ENCODE assay signal across 13 mouse cellular contexts in the genomic region with DNA sequence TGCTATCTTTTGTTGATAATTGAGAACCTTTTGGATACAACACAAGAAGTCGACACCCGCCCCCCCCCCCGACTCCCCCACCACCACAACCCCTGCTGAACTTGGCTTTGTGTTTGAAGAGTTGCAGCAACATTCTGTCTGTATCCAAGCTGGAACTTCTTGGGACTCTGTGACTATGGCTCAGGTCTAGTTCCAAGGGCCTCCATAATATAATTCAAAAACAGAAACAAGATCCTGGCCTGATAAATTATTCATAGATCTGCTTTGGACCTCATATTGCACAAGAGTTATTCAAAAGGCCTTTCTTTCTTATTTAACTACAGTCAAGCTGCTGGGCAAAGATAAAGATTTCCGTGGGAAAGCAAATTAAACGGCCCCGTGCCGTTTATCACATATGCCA. TPM values are rescaled to one million over a fixed set of nuclear protein-coding genes. Genes with fewer than 3 reads are reported as not detected.
DNase-seq lines count a peak whose midpoint lies in the region; ATAC-seq and TF ChIP-seq lines count a peak whose summit lies in the region.
"Had no signal": no experiment of that assay in that cellular context is flagged by ENCODE, and none has a peak within 500 bp of the region (broad histone marks: within the 10 kb centered on the region; RNA-seq: fewer than 3 reads in every experiment).

No protein-coding gene starts in this region.

- no peak overlapping the region for H3K27ac ChIP-seq in heart, embryonic 11.5 days (ENCODE audit: low read depth, low read length)
- H3K27ac ChIP-seq in hindbrain, embryonic 15.5 days (replicated peaks): no peak overlapping the region
- H3K27ac ChIP-seq in hindbrain, postnatal 0 days: no peak overlapping the region
- peak overlapping the region; percentile 75 for H3K27ac ChIP-seq in lung, embryonic 16.5 days (ENCODE audit: low read length)
- H3K27ac ChIP-seq in intestine, postnatal 0 days (ENCODE audit: low read depth, low read length): no peak overlapping the region
- no peak overlapping the region for H3K27ac ChIP-seq in forebrain, embryonic 11.5 days (ENCODE audit: low read depth, low read length)

- ATAC-seq in heart, embryonic 11.5 days (replicated peaks; ENCODE audit: insufficient number of reproducible peaks, low FRiP score, low TSS enrichment): no peak
- ATAC-seq in hindbrain, embryonic 15.5 days (ENCODE audit: low FRiP score, low read depth): no peak
- ATAC-seq in hindbrain, postnatal 0 days: no peak
- peak; percentile 64 for ATAC-seq in lung, embryonic 16.5 days (ENCODE audit: low read depth)
- ATAC-seq in intestine, postnatal 0 days: 0 out of 2 replicates have a peak, but pooled peaks have one; percentile 16
- no peak for ATAC-seq in forebrain, embryonic 11.5 days (replicated peaks; ENCODE audit: low FRiP score)
- ATAC-seq: forebrain, embryonic 16.5 days; inflammation-experienced regulatory T-cells, adult 6 months had no signal

- no peak overlapping the region for H3K9ac ChIP-seq in heart, embryonic 11.5 days (ENCODE audit: low read depth, low read length)
- no peak overlapping the region for H3K9ac ChIP-seq in hindbrain, embryonic 15.5 days
- no peak overlapping the region for H3K9ac ChIP-seq in hindbrain, postnatal 0 days (replicated peaks; ENCODE audit: low read length)
- H3K9ac ChIP-seq in lung, embryonic 16.5 days (ENCODE audit: low read length): no peak overlapping the region
- no peak overlapping the region for H3K9ac ChIP-seq in intestine, postnatal 0 days (ENCODE audit: low read depth, low read length)
- no peak overlapping the region for H3K9ac ChIP-seq in forebrain, embryonic 11.5 days (ENCODE audit: low read length)

- H3K4me2 ChIP-seq in heart, embryonic 11.5 days: peak overlapping the region; percentile 47
- peak overlapping the region; percentile 5; the same call in 1 of the 2 replicates for H3K4me2 ChIP-seq in hindbrain, embryonic 15.5 days
- no peak overlapping the region for H3K4me2 ChIP-seq in hindbrain, postnatal 0 days (ENCODE audit: low read depth, low read length)
- H3K4me2 ChIP-seq in lung, embryonic 16.5 days (ENCODE audit: low read depth, low read length): no peak overlapping the region
- H3K4me2 ChIP-seq in intestine, postnatal 0 days (replicated peaks; ENCODE audit: low read depth): no peak overlapping the region
- H3K4me2 ChIP-seq in forebrain, embryonic 11.5 days (ENCODE audit: low read depth, low read length, severe bottlenecking): no peak overlapping the region

- no peak overlapping the region for H3K4me3 ChIP-seq in heart, embryonic 11.5 days (ENCODE audit: low read depth, low read length)
- H3K4me3 ChIP-seq in hindbrain, embryonic 15.5 days: no peak overlapping the region
- H3K4me3 ChIP-seq in hindbrain, postnatal 0 days (ENCODE audit: low read length): no peak overlapping the region
- H3K4me3 ChIP-seq in lung, embryonic 16.5 days (ENCODE audit: low read length): no peak overlapping the region
- H3K4me3 ChIP-seq in intestine, postnatal 0 days (ENCODE audit: low read depth, low read length): no peak overlapping the region
- H3K4me3 ChIP-seq in forebrain, embryonic 11.5 days (ENCODE audit: low read depth, low read length): no peak overlapping the region

- H3K27me3 ChIP-seq in heart, embryonic 11.5 days (ENCODE audit: control insufficient read depth, insufficient read depth, low read length): no peaks in the 10 kb centered on the region
- no peaks in the 10 kb centered on the region for H3K27me3 ChIP-seq in hindbrain, embryonic 15.5 days
- no peaks in the 10 kb centered on the region for H3K27me3 ChIP-seq in hindbrain, postnatal 0 days (ENCODE audit: insufficient read depth, low read length)
- H3K27me3 ChIP-seq in lung, embryonic 16.5 days (ENCODE audit: control insufficient read depth, insufficient read depth, low read depth, low read length): no peaks in the 10 kb centered on the region
- no peaks in the 10 kb centered on the region for H3K27me3 ChIP-seq in intestine, postnatal 0 days (replicated peaks; ENCODE audit: control insufficient read depth, insufficient read depth, low read length)
- H3K27me3 ChIP-seq in forebrain, embryonic 11.5 days (ENCODE audit: control insufficient read depth, insufficient read depth, low read length): no peaks in the 10 kb centered on the region

- no peaks in the 10 kb centered on the region for H3K9me3 ChIP-seq in heart, embryonic 11.5 days (replicated peaks; ENCODE audit: control insufficient read depth, low read length)
- H3K9me3 ChIP-seq in hindbrain, embryonic 15.5 days: no peaks in the 10 kb centered on the region
- H3K9me3 ChIP-seq in hindbrain, postnatal 0 days (ENCODE audit: low read length): peaks cover 4% of the 10 kb centered on the region; the same call in 1 of the 2 replicates
- no peaks in the 10 kb centered on the region for H3K9me3 ChIP-seq in lung, embryonic 16.5 days (ENCODE audit: control insufficient read depth, low read length)
- H3K9me3 ChIP-seq in intestine, postnatal 0 days (ENCODE audit: control insufficient read depth): no peaks in the 10 kb centered on the region
- no peaks in the 10 kb centered on the region for H3K9me3 ChIP-seq in forebrain, embryonic 11.5 days (ENCODE audit: control insufficient read depth, low read length)

- TF ChIP-seq CTCF in hindbrain, postnatal 0 days (IDR thresholded peaks at IDR 0.05; ENCODE audit: low read depth): no peak
- no peak for TF ChIP-seq CTCF in intestine, postnatal 0 days (IDR thresholded peaks at IDR 0.05; ENCODE audit: low read depth)

- H3K36me3 ChIP-seq in heart, embryonic 11.5 days (ENCODE audit: control insufficient read depth, insufficient read depth, low read length): no peaks in the 10 kb centered on the region
- H3K36me3 ChIP-seq in hindbrain, embryonic 15.5 days: no peaks in the 10 kb centered on the region
- H3K36me3 ChIP-seq in hindbrain, postnatal 0 days (ENCODE audit: insufficient read depth, low read length): no peaks in the 10 kb centered on the region
- no peaks in the 10 kb centered on the region for H3K36me3 ChIP-seq in lung, embryonic 16.5 days (ENCODE audit: control insufficient read depth, insufficient read depth, low read length)
- H3K36me3 ChIP-seq in intestine, postnatal 0 days (ENCODE audit: control insufficient read depth, insufficient read depth): no peaks in the 10 kb centered on the region
- no peaks in the 10 kb centered on the region for H3K36me3 ChIP-seq in forebrain, embryonic 11.5 days (ENCODE audit: control insufficient read depth, insufficient read depth, low read length)

- peaks cover 13% of the 10 kb centered on the region for H3K4me1 ChIP-seq in heart, embryonic 11.5 days (ENCODE audit: control insufficient read depth, insufficient read depth, low read length)
- peaks cover 7% of the 10 kb centered on the region; the same call in 1 of the 2 replicates for H3K4me1 ChIP-seq in hindbrain, embryonic 15.5 days (replicated peaks)
- H3K4me1 ChIP-seq in hindbrain, postnatal 0 days (ENCODE audit: insufficient read depth, low read length): no peaks in the 10 kb centered on the region
- peaks cover 8% of the 10 kb centered on the region; the same call in 1 of the 2 replicates for H3K4me1 ChIP-seq in lung, embryonic 16.5 days (replicated peaks; ENCODE audit: control insufficient read depth, insufficient read depth, low read length)
- no peaks in the 10 kb centered on the region for H3K4me1 ChIP-seq in intestine, postnatal 0 days (replicated peaks; ENCODE audit: control insufficient read depth, insufficient read depth, low read length)
- no peaks in the 10 kb centered on the region for H3K4me1 ChIP-seq in forebrain, embryonic 11.5 days (replicated peaks; ENCODE audit: control insufficient read depth, insufficient read depth, low read length)

- no peak for DNase-seq in heart, postnatal 36 days
- no peak for DNase-seq in hindbrain, postnatal 0 days (ENCODE audit: low spot score)
- no peak for DNase-seq in lung, postnatal 36 days
- no peak for DNase-seq in forebrain, embryonic 11.5 days (ENCODE audit: low spot score)
- DNase-seq: B cell, adult 2 months; cerebellum, adult 2 months had no signal

- intact Hi-C loops in heart, postnatal 36 days (cut with DNase I): no loop called here

- WGBS in heart, embryonic 11.5 days (ENCODE audit: insufficient replicate concordance): 50% methylated on average over 7 of the region's 7 CpGs
- WGBS in hindbrain, embryonic 15.5 days: 32% methylated on average over 7 of the region's 7 CpGs
- WGBS in hindbrain, postnatal 0 days: 23% methylated on average over 7 of the region's 7 CpGs
- 46% methylated on average over 7 of the region's 7 CpGs for WGBS in lung, embryonic 16.5 days
- WGBS in intestine, postnatal 0 days: 42% methylated on average over 7 of the region's 7 CpGs
- WGBS in forebrain, embryonic 11.5 days: 80% methylated on average over 7 of the region's 7 CpGs

RNA-seq across cellular contexts. Expression of gene Bicc1, which starts 33.8 kb away (rescaled TPM):
- polyA plus RNA-seq in heart, embryonic 11.5 days (2014; fragmentation: Nextera tagmentation; extraction: Ambion mirVana): 14.1 and 14.8 TPM in 2 replicates
- 10 to 100 TPM; 16.4 to 22.2 TPM for total RNA-seq in heart, postnatal 36 days (2021)
- 6.5 and 6.6 TPM in 2 replicates for polyA plus RNA-seq in hindbrain, embryonic 15.5 days (2015; fragmentation: Nextera tagmentation; extraction: Ambion mirVana)
- 2.9 and 5.1 TPM in 2 replicates for total RNA-seq in hindbrain, postnatal 0 days (2014; rRNA removed)
- 5.2 and 6.5 TPM in 2 replicates for polyA plus RNA-seq in hindbrain, postnatal 0 days (2015; fragmentation: Nextera tagmentation; extraction: Ambion mirVana)
- polyA plus RNA-seq in lung, embryonic 16.5 days (2015; fragmentation: Nextera tagmentation; extraction: Ambion mirVana): 18.7 and 19.1 TPM in 2 replicates
- polyA plus RNA-seq in intestine, postnatal 0 days (2015; fragmentation: Nextera tagmentation; extraction: Ambion mirVana): 6.4 and 6.5 TPM in 2 replicates
- 6.5 and 7.0 TPM in 2 replicates for polyA plus RNA-seq in forebrain, embryonic 11.5 days (2014; fragmentation: Nextera tagmentation; extraction: Ambion mirVana)
- total RNA-seq: megakaryocyte progenitor cell, adult 5-6 weeks had no signal

RNA-seq across cellular contexts. Expression of gene Tfam, which starts 44.8 kb away (rescaled TPM):
- polyA plus RNA-seq in heart, embryonic 11.5 days (2014; fragmentation: Nextera tagmentation; extraction: Ambion mirVana): 62.6 and 67.5 TPM in 2 replicates
- total RNA-seq in heart, postnatal 36 days (2021): 10 to 100 TPM; 59.6 to 70.2 TPM
- 40.2 and 50.1 TPM in 2 replicates for polyA plus RNA-seq in hindbrain, embryonic 15.5 days (2015; fragmentation: Nextera tagmentation; extraction: Ambion mirVana)
- 13.1 and 14.4 TPM in 2 replicates for total RNA-seq in hindbrain, postnatal 0 days (2014; rRNA removed)
- polyA plus RNA-seq in hindbrain, postnatal 0 days (2015; fragmentation: Nextera tagmentation; extraction: Ambion mirVana): 39.0 and 39.1 TPM in 2 replicates
- 61.3 and 65.1 TPM in 2 replicates for polyA plus RNA-seq in lung, embryonic 16.5 days (2015; fragmentation: Nextera tagmentation; extraction: Ambion mirVana)
- 37.2 and 37.7 TPM in 2 replicates for polyA plus RNA-seq in intestine, postnatal 0 days (2015; fragmentation: Nextera tagmentation; extraction: Ambion mirVana)
- 87.2 and 99.4 TPM in 2 replicates for polyA plus RNA-seq in forebrain, embryonic 11.5 days (2014; fragmentation: Nextera tagmentation; extraction: Ambion mirVana)

Comparison
In these comparisons a context has a peak if more than half of its experiments do, and no peak if none do; other contexts are left out.
1. H3K4me2 ChIP-seq: peak in heart, embryonic 11.5 days (single experiment) and hindbrain, embryonic 15.5 days (single experiment); none in hindbrain, postnatal 0 days (single experiment), lung, embryonic 16.5 days (single experiment), intestine, postnatal 0 days (single experiment) and forebrain, embryonic 11.5 days (single experiment).
2. ATAC-seq: peak in lung, embryonic 16.5 days (single experiment) and intestine, postnatal 0 days (single experiment); none in heart, embryonic 11.5 days (single experiment), hindbrain, embryonic 15.5 days (single experiment), hindbrain, postnatal 0 days (single experiment) and forebrain, embryonic 11.5 days (single experiment).